Mouse (Mus musculus): ENCODE data around the gene Fv1.

GRCm38 (mm10) chr4:147848584-147848991, 20.2 kb upstream of the Fv1 start:
- TF ChIP-seq CTCF (IDR thresholded peaks at IDR 0.05; ENCODE audit: control insufficient read depth, insufficient read depth, insufficient replicate concordance, low read depth, low read length) (no peak), POLR2A (IDR thresholded peaks at IDR 0.05; ENCODE audit: control insufficient read depth, low read depth, low read length) (no peak)

All from testis, adult 2 months (tissue).